Mouse (Mus musculus): Measurements from ENCODE around the gene Gm2663. TPM values are rescaled to one million over a fixed set of nuclear protein-coding genes. Genes with fewer than 3 reads are reported as not detected.

The Gm2663 gene
- polyA plus RNA-seq, 1 experiment = not detected

- Histone ChIP-seq H3K79me2 (ENCODE audit: control insufficient read depth, insufficient read depth) (no peaks in the 10 kb centered on the region), H3K79me3 (ENCODE audit: low read depth) (no peaks in the 10 kb centered on the region), H3ac (ENCODE audit: control insufficient read depth, insufficient read length, low read depth) (no peak within 1 kb of the TSS), H3K4me3 (ENCODE audit: insufficient read depth, poor library complexity, severe bottlenecking) (no peak within 1 kb of the TSS), H3K27me3 (ENCODE audit: control insufficient read depth, insufficient read depth, insufficient read length) (no peaks in the 10 kb centered on the region), H3K36me3 (ENCODE audit: control insufficient read depth, insufficient read depth) (no peaks in the 10 kb centered on the region)
- TF ChIP-seq USF1 (IDR thresholded peaks at IDR 0.05; ENCODE audit: low read depth) = no peak
- TF ChIP-seq FOSL1 (IDR thresholded peaks at IDR 0.05; ENCODE audit: insufficient read depth, low read length, poor library complexity, severe bottlenecking) = no peak
- TF ChIP-seq MAX (IDR thresholded peaks at IDR 0.05) = no peak
- no peak for TF ChIP-seq MYOG (IDR thresholded peaks at IDR 0.05; ENCODE audit: control insufficient read depth, extremely low read depth, insufficient read length)
- no peak for TF ChIP-seq CTCF (IDR thresholded peaks at IDR 0.05; ENCODE audit: control insufficient read depth, insufficient read depth, insufficient read length)
- TF ChIP-seq CEBPB (IDR thresholded peaks at IDR 0.05; ENCODE audit: low read depth) = no peak
- no peak for TF ChIP-seq MYOD1 (IDR thresholded peaks at IDR 0.05; ENCODE audit: control insufficient read depth, insufficient read length, low read depth)
Observed at GRCm38 (mm10) chr6:40951770-40952169, 47.5 kb downstream of the Gm2663 start, which contains the start of gene Gm4744. Gene Gm4744, minus strand, starts transcription at chr6:40951870.

Other genes starting within 250 kb of the Gm2663 start
- gene Moxd2, start 112.0 kb downstream of the Gm2663 start, polyA plus RNA-seq (2012; fragmentation: generic; extraction: Trizol) = 0.01 TPM
- gene Prss58, start 99.1 kb downstream of the Gm2663 start, polyA plus RNA-seq (2012; fragmentation: generic; extraction: Trizol) = not detected
- not detected for gene 1700074P13Rik, start 58.9 kb downstream of the Gm2663 start, polyA plus RNA-seq (2012; fragmentation: generic; extraction: Trizol)
- gene Gm4744, start 47.6 kb downstream of the Gm2663 start, polyA plus RNA-seq (2012; fragmentation: generic; extraction: Trizol) = not detected
- not detected for gene 1810009J06Rik, start 34.7 kb downstream of the Gm2663 start, polyA plus RNA-seq (2012; fragmentation: generic; extraction: Trizol)
- not detected for gene 2210010C04Rik, start 36.0 kb upstream of the Gm2663 start, polyA plus RNA-seq (2012; fragmentation: generic; extraction: Trizol)

Measured in C2C12 (cell line).